Mouse (Mus musculus): ENCODE measurements around the gene Nln. TPM values are rescaled to one million over a fixed set of nuclear protein-coding genes. Genes with fewer than 3 reads are reported as not detected.
A peak's percentile ranks its signal among the peaks of the same experiment; 100 is the strongest.

The Nln gene
- total and polyA plus RNA-seq, 2 experiments, result 9.8 to 33.9 TPM

GRCm38 (mm10) chr13:104094531-104095385 lies 14.7 kb downstream of the Nln start:
- Histone ChIP-seq H3K36me3 (ENCODE audit: control insufficient read depth, insufficient read depth, low read length) (no peaks in the 10 kb centered on the region), H3K4me1 (ENCODE audit: control insufficient read depth, insufficient read depth, low read length) (peaks cover under 1% of the 10 kb centered on the region; the same call in 1 of the 2 replicates), H3K4me3 (ENCODE audit: insufficient read depth, low read depth, low read length) (no peak overlapping the region), H3K27me3 (ENCODE audit: control insufficient read depth, insufficient read depth, low read length) (no peaks in the 10 kb centered on the region), H3K27ac (replicated peaks; ENCODE audit: insufficient read depth, low read depth, low read length) (no peak overlapping the region), H3K9ac (ENCODE audit: low read depth, low read length) (no peak overlapping the region), H3K79me2 (ENCODE audit: control insufficient read depth, insufficient read depth, low read length) (no peaks in the 10 kb centered on the region)
- TF ChIP-seq POLR2A (IDR thresholded peaks at IDR 0.05; ENCODE audit: extremely low read depth, insufficient read depth, low read length) (no peak), CTCF (IDR thresholded peaks at IDR 0.05; ENCODE audit: low read depth, low read length) (no peak)
- 86% methylated on average over 11 of the region's 11 CpGs for WGBS
- no peak for DNase-seq (ENCODE audit: extremely low read depth, low read depth, low spot score)

GRCm38 (mm10) chr13:104091734-104092133 lies 17.7 kb downstream of the Nln start:
- H3K4me3 ChIP-seq (ENCODE audit: insufficient read depth, low read depth, low read length), result no peak overlapping the region
- H3K36me3 ChIP-seq (ENCODE audit: control insufficient read depth, insufficient read depth, low read length), result no peaks in the 10 kb centered on the region
- TF ChIP-seq POLR2A (IDR thresholded peaks at IDR 0.05; ENCODE audit: extremely low read depth, insufficient read depth, low read length) (no peak), CTCF (IDR thresholded peaks at IDR 0.05; ENCODE audit: low read depth, low read length) (no peak)
- 14% methylated on average over 1 of the region's 1 CpGs for WGBS
- peaks cover 4% of the 10 kb centered on the region for H3K4me1 ChIP-seq (ENCODE audit: control insufficient read depth, insufficient read depth, low read length)
- H3K79me2 ChIP-seq (ENCODE audit: control insufficient read depth, insufficient read depth, low read length), result no peaks in the 10 kb centered on the region
- no peak overlapping the region for H3K9ac ChIP-seq (ENCODE audit: low read depth, low read length)
- no peak for DNase-seq (ENCODE audit: extremely low read depth, low read depth, low spot score)
- no peak overlapping the region for H3K27ac ChIP-seq (replicated peaks; ENCODE audit: insufficient read depth, low read depth, low read length)
- no peaks in the 10 kb centered on the region for H3K27me3 ChIP-seq (ENCODE audit: control insufficient read depth, insufficient read depth, low read length)

GRCm38 (mm10) chr13:104089387-104089786 lies 20.0 kb downstream of the Nln start:
- Histone ChIP-seq H3K4me1 (ENCODE audit: control insufficient read depth, insufficient read depth, low read length) (peaks cover 4% of the 10 kb centered on the region), H3K27ac (replicated peaks; ENCODE audit: insufficient read depth, low read depth, low read length) (no peak overlapping the region), H3K36me3 (ENCODE audit: control insufficient read depth, insufficient read depth, low read length) (no peaks in the 10 kb centered on the region), H3K79me2 (ENCODE audit: control insufficient read depth, insufficient read depth, low read length) (no peaks in the 10 kb centered on the region), H3K27me3 (ENCODE audit: control insufficient read depth, insufficient read depth, low read length) (no peaks in the 10 kb centered on the region), H3K9ac (ENCODE audit: low read depth, low read length) (no peak overlapping the region), H3K4me3 (ENCODE audit: insufficient read depth, low read depth, low read length) (no peak overlapping the region)
- WGBS, result 4% methylated on average over 1 of the region's 1 CpGs
- peak; percentile 65 for DNase-seq (ENCODE audit: extremely low read depth, low read depth, low spot score)
- TF ChIP-seq CTCF (IDR thresholded peaks at IDR 0.05; ENCODE audit: low read depth, low read length) (peak; percentile 94), POLR2A (IDR thresholded peaks at IDR 0.05; ENCODE audit: extremely low read depth, insufficient read depth, low read length) (no peak)

- TF ChIP-seq POLR2A (IDR thresholded peaks at IDR 0.05; ENCODE audit: extremely low read depth, insufficient read depth, low read length) (no peak), CTCF (IDR thresholded peaks at IDR 0.05; ENCODE audit: low read depth, low read length) (no peak)
- Histone ChIP-seq H3K4me1 (ENCODE audit: control insufficient read depth, insufficient read depth, low read length) (peaks cover 1% of the 10 kb centered on the region), H3K36me3 (ENCODE audit: control insufficient read depth, insufficient read depth, low read length) (no peaks in the 10 kb centered on the region), H3K79me2 (ENCODE audit: control insufficient read depth, insufficient read depth, low read length) (peaks cover 5% of the 10 kb centered on the region; the same call in 1 of the 2 replicates), H3K9ac (ENCODE audit: low read depth, low read length) (no peak overlapping the region), H3K27me3 (ENCODE audit: control insufficient read depth, insufficient read depth, low read length) (no peaks in the 10 kb centered on the region), H3K4me3 (ENCODE audit: insufficient read depth, low read depth, low read length) (no peak overlapping the region), H3K27ac (replicated peaks; ENCODE audit: insufficient read depth, low read depth, low read length) (no peak overlapping the region)
- no peak for DNase-seq (ENCODE audit: extremely low read depth, low read depth, low spot score)
- 83% methylated on average over 2 of the region's 2 CpGs for whole genome bisulfite sequencing
Observed at GRCm38 (mm10) chr13:104084600-104084999, 24.8 kb downstream of the Nln start.

- Histone ChIP-seq H3K9ac (ENCODE audit: low read depth, low read length) (no peak overlapping the region), H3K4me1 (ENCODE audit: control insufficient read depth, insufficient read depth, low read length) (no peaks in the 10 kb centered on the region), H3K4me3 (ENCODE audit: insufficient read depth, low read depth, low read length) (no peak overlapping the region), H3K79me2 (ENCODE audit: control insufficient read depth, insufficient read depth, low read length) (peaks cover 5% of the 10 kb centered on the region; the same call in 1 of the 2 replicates), H3K36me3 (ENCODE audit: control insufficient read depth, insufficient read depth, low read length) (no peaks in the 10 kb centered on the region; the same call in 1 of the 2 replicates), H3K27ac (replicated peaks; ENCODE audit: insufficient read depth, low read depth, low read length) (no peak overlapping the region), H3K27me3 (ENCODE audit: control insufficient read depth, insufficient read depth, low read length) (no peaks in the 10 kb centered on the region)
- TF ChIP-seq POLR2A (IDR thresholded peaks at IDR 0.05; ENCODE audit: extremely low read depth, insufficient read depth, low read length) (no peak), CTCF (IDR thresholded peaks at IDR 0.05; ENCODE audit: low read depth, low read length) (no peak)
- 85% methylated on average over 7 of the region's 7 CpGs for WGBS
- no peak for DNase-seq (ENCODE audit: extremely low read depth, low read depth, low spot score)
Observed at GRCm38 (mm10) chr13:104082504-104082903, 26.9 kb downstream of the Nln start.

- 0 out of 2 replicates have a peak, but pooled peaks cover under 1% of the 10 kb centered on the region for H3K79me2 ChIP-seq (ENCODE audit: control insufficient read depth, insufficient read depth, low read length)
- no peak overlapping the region for H3K9ac ChIP-seq (ENCODE audit: low read depth, low read length)
- no peak overlapping the region for H3K27ac ChIP-seq (replicated peaks; ENCODE audit: insufficient read depth, low read depth, low read length)
- no peak for DNase-seq (ENCODE audit: extremely low read depth, low read depth, low spot score)
- WGBS, result 90% methylated on average over 6 of the region's 6 CpGs
- H3K27me3 ChIP-seq (ENCODE audit: control insufficient read depth, insufficient read depth, low read length), result no peaks in the 10 kb centered on the region
- no peak overlapping the region for H3K4me3 ChIP-seq (ENCODE audit: insufficient read depth, low read depth, low read length)
- peaks cover 5% of the 10 kb centered on the region for H3K36me3 ChIP-seq (ENCODE audit: control insufficient read depth, insufficient read depth, low read length)
- H3K4me1 ChIP-seq (ENCODE audit: control insufficient read depth, insufficient read depth, low read length), result no peaks in the 10 kb centered on the region
- TF ChIP-seq CTCF (IDR thresholded peaks at IDR 0.05; ENCODE audit: low read depth, low read length) (no peak), POLR2A (IDR thresholded peaks at IDR 0.05; ENCODE audit: extremely low read depth, insufficient read depth, low read length) (no peak)
Observed at GRCm38 (mm10) chr13:104076993-104077392, 32.4 kb downstream of the Nln start.

Data from liver, adult 2 months (tissue).